Comparison of ENCODE assay signal across 8 mouse cellular contexts in genomic region chr13:51848481-51849240, GRCm38 (mm10). TPM values are rescaled to one million over a fixed set of nuclear protein-coding genes. Genes with fewer than 3 reads are reported as not detected.
DNase-seq lines count a peak whose midpoint lies in the region; ATAC-seq and TF ChIP-seq lines count a peak whose summit lies in the region.

No protein-coding gene starts in this region.

- H3K4me1 ChIP-seq in embryonic facial prominence, embryonic 15.5 days, result peaks cover 58% of the 10 kb centered on the region
- H3K4me1 ChIP-seq in heart, postnatal 0 days (ENCODE audit: control insufficient read depth, insufficient read depth), result peaks cover 16% of the 10 kb centered on the region; the same call in 1 of the 2 replicates
- peaks cover 23% of the 10 kb centered on the region for H3K4me1 ChIP-seq in olfactory bulb, adult 2 months (ENCODE audit: control insufficient read depth, insufficient read depth, low read length)

- DNase-seq in 3134 (ENCODE audit: extremely low read depth, insufficient read length, low spot score), result peak; percentile 65
- peak; percentile 92 for DNase-seq in MEL-GATA-1-ER (ENCODE audit: extremely low read depth, low read depth)
- DNase-seq in heart, postnatal 0 days (ENCODE audit: low spot score), result peak; percentile 56
- peak; percentile 49 to 76 for DNase-seq in layer of hippocampus, adult 2 months (ENCODE audit: low spot score in 2 of 2)
- peak; percentile 21 to 37 for DNase-seq in lung, adult 18-20 months
- peak; percentile 60 for DNase-seq in thymus, postnatal 14 days

- ATAC-seq in embryonic facial prominence, embryonic 15.5 days (ENCODE audit: insufficient number of reproducible peaks, low FRiP score, low TSS enrichment, low read depth), result no peak
- peak; percentile 17; the same call in 1 of the 2 replicates for ATAC-seq in heart, postnatal 0 days (ENCODE audit: insufficient read depth, low read depth)

- H3K9me3 ChIP-seq in embryonic facial prominence, embryonic 15.5 days (replicated peaks), result no peaks in the 10 kb centered on the region
- no peaks in the 10 kb centered on the region for H3K9me3 ChIP-seq in heart, postnatal 0 days (replicated peaks; ENCODE audit: control insufficient read depth, low read length)

- peak overlapping the region; percentile 66 for H3K4me3 ChIP-seq in embryonic facial prominence, embryonic 15.5 days (replicated peaks)
- peak overlapping the region; percentile 79 for H3K4me3 ChIP-seq in heart, postnatal 0 days (ENCODE audit: low read depth, low read length)
- peak overlapping the region; percentile 91 for H3K4me3 ChIP-seq in layer of hippocampus, adult 2 months
- peak overlapping the region; percentile 69 for H3K4me3 ChIP-seq in olfactory bulb, adult 2 months (ENCODE audit: insufficient read depth, low read depth, low read length)

- peak overlapping the region; percentile 99 for H3K4me2 ChIP-seq in embryonic facial prominence, embryonic 15.5 days (replicated peaks)
- peak overlapping the region; percentile 78 for H3K4me2 ChIP-seq in heart, postnatal 0 days (ENCODE audit: low read depth, low read length)

- TF ChIP-seq POLR2A in olfactory bulb, adult 2 months (IDR thresholded peaks at IDR 0.05; ENCODE audit: insufficient read depth, low read depth, low read length), result no peak

- no peaks in the 10 kb centered on the region for H3K36me3 ChIP-seq in embryonic facial prominence, embryonic 15.5 days
- no peaks in the 10 kb centered on the region for H3K36me3 ChIP-seq in heart, postnatal 0 days (replicated peaks; ENCODE audit: control insufficient read depth, insufficient read depth, low read length)

- TF ChIP-seq EP300 in heart, postnatal 0 days (IDR thresholded peaks at IDR 0.05; ENCODE audit: low read depth), result no peak; the same call in 1 of the 2 replicates

- H3K27me3 ChIP-seq in embryonic facial prominence, embryonic 15.5 days, result no peaks in the 10 kb centered on the region; the same call in 1 of the 2 replicates
- H3K27me3 ChIP-seq in heart, postnatal 0 days (ENCODE audit: control insufficient read depth, insufficient read depth, low read length), result 0 out of 2 replicates have a peak, but pooled peaks cover 2% of the 10 kb centered on the region

- H3K9ac ChIP-seq in embryonic facial prominence, embryonic 15.5 days, result peak overlapping the region; percentile 68
- peak overlapping the region; percentile 89 for H3K9ac ChIP-seq in heart, postnatal 0 days (replicated peaks; ENCODE audit: low read depth, low read length)

- 4% methylated on average over 19 of the region's 20 CpGs for WGBS in embryonic facial prominence, embryonic 15.5 days
- WGBS in heart, postnatal 0 days, result 1% methylated on average over 20 of the region's 20 CpGs
- 5% methylated on average over 20 of the region's 20 CpGs for WGBS in olfactory bulb, adult 2 months

- TF ChIP-seq CTCF in heart, postnatal 0 days (IDR thresholded peaks at IDR 0.05; ENCODE audit: low read depth), result no peak
- no peak for TF ChIP-seq CTCF in layer of hippocampus, adult 2 months (conservative IDR thresholded peaks at IDR 0.05)
- no peak for TF ChIP-seq CTCF in olfactory bulb, adult 2 months (IDR thresholded peaks at IDR 0.05; ENCODE audit: insufficient read depth, low read depth, low read length)

- peak overlapping the region; percentile 86 for H3K27ac ChIP-seq in embryonic facial prominence, embryonic 15.5 days (replicated peaks)
- H3K27ac ChIP-seq in heart, postnatal 0 days (ENCODE audit: low read depth), result peak overlapping the region; percentile 94
- H3K27ac ChIP-seq in layer of hippocampus, adult 2 months, result peak overlapping the region; percentile 92
- peak overlapping the region; percentile 86 for H3K27ac ChIP-seq in olfactory bulb, adult 2 months (ENCODE audit: insufficient read depth, low read depth, low read length)

RNA-seq across cellular contexts. Expression of gene Gadd45g, which starts 2.2 kb away (rescaled TPM):
- polyA plus RNA-seq in embryonic facial prominence, embryonic 15.5 days (2015; fragmentation: Nextera tagmentation; extraction: Ambion mirVana), result 79.3 and 88.7 TPM in 2 replicates
- 18.7 and 30.4 TPM in 2 replicates for total RNA-seq in heart, postnatal 0 days (2014; rRNA removed; ENCODE audit: low replicate concordance)
- polyA plus RNA-seq in heart, postnatal 0 days (2015; fragmentation: Nextera tagmentation; extraction: Ambion mirVana), result 33.2 and 46.6 TPM in 2 replicates
- 10 to 100 TPM; 14.8 to 22.7 TPM for total RNA-seq in layer of hippocampus, adult 2 months (2021)
- not detected in 2 replicates for polyA plus RNA-seq in olfactory bulb, adult 2 months (2012; ENCODE audit: insufficient read depth, insufficient read length, low replicate concordance, missing spikeins)

RNA-seq across cellular contexts. Expression of gene Sema4d, which starts 55.1 kb away (rescaled TPM):
- 9.4 and 11.1 TPM in 2 replicates for polyA plus RNA-seq in embryonic facial prominence, embryonic 15.5 days (2015; fragmentation: Nextera tagmentation; extraction: Ambion mirVana)
- 11.6 and 12.6 TPM in 2 replicates for total RNA-seq in heart, postnatal 0 days (2014; rRNA removed; ENCODE audit: low replicate concordance)
- polyA plus RNA-seq in heart, postnatal 0 days (2015; fragmentation: Nextera tagmentation; extraction: Ambion mirVana), result 16.7 and 18.2 TPM in 2 replicates
- 10 to 100 TPM; 76.3 to 83.9 TPM for total RNA-seq in layer of hippocampus, adult 2 months (2021)
- 104 TPM in 1 of 2 replicates, not detected in the other for polyA plus RNA-seq in olfactory bulb, adult 2 months (2012; ENCODE audit: insufficient read depth, insufficient read length, low replicate concordance, missing spikeins)

Comparison
In these comparisons a context has a peak if more than half of its experiments do, and no peak if none do; other contexts are left out.
1. DNase-seq: peak in every context shown above with its lines; median percentile 92 in MEL-GATA-1-ER; 65 in 3134; 62 in layer of hippocampus, adult 2 months; 60 in thymus, postnatal 14 days; 56 in heart, postnatal 0 days; 29 in lung, adult 18-20 months.
2. RNA of gene Gadd45g, which starts 2.2 kb away (polyA plus RNA-seq): 79.3 to 88.7 TPM in embryonic facial prominence, embryonic 15.5 days and 33.2 to 46.6 TPM in heart, postnatal 0 days; not detected in olfactory bulb, adult 2 months; every median in the first group is over 10 times any median in the second.
3. Peak in every context shown above with its lines, with median percentiles within 50 percentile points of each other: H3K27ac ChIP-seq and H3K4me3 ChIP-seq.